Mouse (Mus musculus): ENCODE data around the gene Epha5.
A peak's percentile ranks its signal among the peaks of the same experiment; 100 is the strongest.

The Epha5 gene

GRCm38 (mm10) chr5:84298878-84299736 lies 118.1 kb downstream of the Epha5 start:
- no peak for DNase-seq

- no peak for DNase-seq
Measured at GRCm38 (mm10) chr5:84289429-84289977, 127.7 kb downstream of the Epha5 start.

- peak; percentile 55 for DNase-seq
Measured at GRCm38 (mm10) chr5:84281290-84282017, 135.7 kb downstream of the Epha5 start.

- no peak for DNase-seq
Measured at GRCm38 (mm10) chr5:84276996-84277395, 140.2 kb downstream of the Epha5 start.

- no peak for DNase-seq
Measured at GRCm38 (mm10) chr5:84265407-84265806, 151.8 kb downstream of the Epha5 start.

GRCm38 (mm10) chr5:84263999-84264398 lies 153.2 kb downstream of the Epha5 start:
- no peak for DNase-seq

GRCm38 (mm10) chr5:84229971-84230370 lies 187.2 kb downstream of the Epha5 start:
- DNase-seq = no peak

GRCm38 (mm10) chr5:84208609-84209008 lies 208.6 kb downstream of the Epha5 start:
- no peak for DNase-seq

GRCm38 (mm10) chr5:84193348-84193747 lies 223.8 kb downstream of the Epha5 start:
- peak; percentile 61 for DNase-seq

GRCm38 (mm10) chr5:84184189-84184588 lies 233.0 kb downstream of the Epha5 start:
- no peak for DNase-seq

- DNase-seq = no peak
Measured at GRCm38 (mm10) chr5:84153095-84153494, 264.1 kb downstream of the Epha5 start.

- no peak for DNase-seq
Measured at GRCm38 (mm10) chr5:84142138-84142537, 275.0 kb downstream of the Epha5 start.

- DNase-seq = no peak
Measured at GRCm38 (mm10) chr5:84095947-84096346, 321.2 kb downstream of the Epha5 start.

- DNase-seq = no peak
Measured at GRCm38 (mm10) chr5:84081321-84081720, 335.9 kb downstream of the Epha5 start.

GRCm38 (mm10) chr5:84070976-84071375 lies 346.2 kb downstream of the Epha5 start:
- DNase-seq = no peak

- DNase-seq = no peak
Measured at GRCm38 (mm10) chr5:84053880-84054279, 363.3 kb downstream of the Epha5 start.

- DNase-seq = no peak
Measured at GRCm38 (mm10) chr5:84037250-84037963, 379.8 kb downstream of the Epha5 start.
